Mouse (Mus musculus) neural tube, embryonic 15.5 days (tissue): Measurements from ENCODE around the gene Gmppa. TPM values are rescaled to one million over a fixed set of nuclear protein-coding genes. Genes with fewer than 3 reads are reported as not detected.

Source experiments
- ATAC-seq: fragments of 200-750 bp; cut with Nextera tagmentation; 2 replicates; pipeline ENCODE4 v1.8.0; 2017; ENCODE audit warnings: mild to moderate bottlenecking, moderate TSS enrichment, moderate library complexity; ENCODE audit not compliant: low FRiP score
- H3K27ac ChIP-seq: fragments of 300-500 bp; sonication (generic); replicated peaks from 2 replicates; pipeline ENCODE4 v1.5.1; 2015; ENCODE audit warnings: mild to moderate bottlenecking, inconsistent platforms
- H3K27me3 ChIP-seq: fragments of 300-500 bp; sonication (generic); replicated peaks from 2 replicates; pipeline ENCODE4 v1.6.1; 2015; ENCODE audit warnings: inconsistent platforms
- H3K36me3 ChIP-seq: fragments of 300-500 bp; sonication (generic); 2 replicates; pipeline ENCODE4 v1.6.1; 2015; ENCODE audit warnings: inconsistent platforms
- H3K4me1 ChIP-seq: fragments of 300-500 bp; sonication (generic); 2 replicates; pipeline ENCODE4 v1.6.1; 2015; ENCODE audit warnings: inconsistent platforms
- H3K4me2 ChIP-seq: fragments of 300-500 bp; sonication (generic); 2 replicates; pipeline ENCODE4 v1.6.1; 2015; ENCODE audit warnings: inconsistent platforms, mild to moderate bottlenecking, moderate library complexity
- H3K4me3 ChIP-seq: fragments of 300-500 bp; sonication (generic); replicated peaks from 2 replicates; pipeline ENCODE4 v1.5.1; 2015; ENCODE audit warnings: mild to moderate bottlenecking, inconsistent platforms
- H3K9ac ChIP-seq: fragments of 300-500 bp; sonication (generic); replicated peaks from 2 replicates; pipeline ENCODE4 v1.6.1; 2015; ENCODE audit warnings: mild to moderate bottlenecking, inconsistent platforms
- H3K9me3 ChIP-seq: fragments of 300-500 bp; sonication (generic); replicated peaks from 2 replicates; pipeline ENCODE4 v1.6.1; 2016; ENCODE audit warnings: inconsistent platforms
- WGBS: fragments of 180-500 bp; shearing (Covaris S2); methylation state at CpG from one replicate; pipeline ENCODE4 v1.1.7; 2015; ENCODE audit warnings: mixed read lengths; 5-methylcytosine and 5-hydroxymethylcytosine counted together
- polyA plus RNA-seq: library from polyadenylated mRNA; unstranded; fragments of >200 nt; fragmentation: Nextera tagmentation; extraction: Ambion mirVana; gene quantifications from 2 replicates; pipeline ENCODE4 v1.2.1, GENCODE M21; 2015

The Gmppa gene
- polyA plus RNA-seq, 1 experiment from 2014 or later, result 78.3 TPM

- peaks cover 26% of the 10 kb centered on the region for H3K4me1 ChIP-seq
- peak overlapping the region; percentile 69; the same call in 1 of the 2 replicates for H3K27ac ChIP-seq
- H3K36me3 ChIP-seq, result peaks cover 54% of the 10 kb centered on the region
- H3K9ac ChIP-seq, result no peak overlapping the region
- no peaks in the 10 kb centered on the region for H3K27me3 ChIP-seq
- no peak overlapping the region for H3K4me3 ChIP-seq
- 46% methylated on average over 6 of the region's 6 CpGs for WGBS
- H3K4me2 ChIP-seq, result peak overlapping the region; percentile 40
- 0 out of 2 replicates have a peak, but pooled peaks have one; percentile 6 for ATAC-seq
- H3K9me3 ChIP-seq, result no peaks in the 10 kb centered on the region
Observed at GRCm38 (mm10) chr1:75400493-75401115, 35.1 kb upstream of the Gmppa start.

- H3K9me3 ChIP-seq, result no peaks in the 10 kb centered on the region
- no peak for ATAC-seq
- H3K27ac ChIP-seq, result no peak overlapping the region
- no peaks in the 10 kb centered on the region for H3K27me3 ChIP-seq
- no peak overlapping the region for H3K4me3 ChIP-seq
- WGBS, result 95% methylated on average over 3 of the region's 3 CpGs
- peaks cover 2% of the 10 kb centered on the region for H3K4me1 ChIP-seq
- H3K9ac ChIP-seq, result no peak overlapping the region
- H3K36me3 ChIP-seq, result peaks cover 61% of the 10 kb centered on the region
- no peak overlapping the region for H3K4me2 ChIP-seq
Observed at GRCm38 (mm10) chr1:75405547-75405946, 30.2 kb upstream of the Gmppa start.

- 93% methylated on average over 15 of the region's 15 CpGs for WGBS
- Histone ChIP-seq H3K4me3 (no peak overlapping the region), H3K9me3 (no peaks in the 10 kb centered on the region), H3K4me1 (no peaks in the 10 kb centered on the region), H3K4me2 (no peak overlapping the region), H3K27ac (no peak overlapping the region), H3K27me3 (no peaks in the 10 kb centered on the region), H3K9ac (no peak overlapping the region), H3K36me3 (peaks cover 57% of the 10 kb centered on the region)
- no peak for ATAC-seq
Observed at GRCm38 (mm10) chr1:75406173-75406572, 29.6 kb upstream of the Gmppa start.

GRCm38 (mm10) chr1:75407056-75407455 lies 28.7 kb upstream of the Gmppa start:
- WGBS, result 91% methylated on average over 9 of the region's 9 CpGs

GRCm38 (mm10) chr1:75408210-75408609 lies 27.5 kb upstream of the Gmppa start:
- Histone ChIP-seq H3K4me2 (no peak overlapping the region), H3K9me3 (no peaks in the 10 kb centered on the region), H3K4me3 (no peak overlapping the region), H3K27me3 (no peaks in the 10 kb centered on the region), H3K36me3 (peaks cover 38% of the 10 kb centered on the region), H3K9ac (no peak overlapping the region), H3K4me1 (0 out of 2 replicates have a peak, but pooled peaks cover 1% of the 10 kb centered on the region), H3K27ac (no peak overlapping the region)
- no peak for ATAC-seq
- WGBS, result 81% methylated on average over 4 of the region's 4 CpGs

More at GRCm38 (mm10) chr1:75407056-75407455, 28.7 kb upstream of the Gmppa start:
- Histone ChIP-seq H3K36me3 (peaks cover 48% of the 10 kb centered on the region), H3K27me3 (no peaks in the 10 kb centered on the region), H3K4me1 (no peaks in the 10 kb centered on the region), H3K4me3 (no peak overlapping the region), H3K9ac (no peak overlapping the region), H3K9me3 (no peaks in the 10 kb centered on the region), H3K27ac (no peak overlapping the region), H3K4me2 (no peak overlapping the region)
- no peak for ATAC-seq

- Histone ChIP-seq H3K9me3 (no peaks in the 10 kb centered on the region), H3K9ac (no peak overlapping the region), H3K27me3 (no peaks in the 10 kb centered on the region), H3K36me3 (peaks cover 24% of the 10 kb centered on the region), H3K4me1 (0 out of 2 replicates have a peak, but pooled peaks cover 3% of the 10 kb centered on the region), H3K4me3 (no peak overlapping the region), H3K27ac (no peak overlapping the region), H3K4me2 (no peak overlapping the region)
- WGBS, result 97% methylated on average over 7 of the region's 7 CpGs
- ATAC-seq, result no peak
Observed at GRCm38 (mm10) chr1:75409950-75410349, 25.8 kb upstream of the Gmppa start.

- no peak overlapping the region for H3K9ac ChIP-seq
- no peak overlapping the region for H3K4me2 ChIP-seq
- ATAC-seq, result no peak
- H3K9me3 ChIP-seq, result no peaks in the 10 kb centered on the region
- H3K27me3 ChIP-seq, result no peaks in the 10 kb centered on the region
- WGBS, result 82% methylated on average over 3 of the region's 3 CpGs
- peaks cover 16% of the 10 kb centered on the region for H3K36me3 ChIP-seq
- no peak overlapping the region for H3K27ac ChIP-seq
- no peak overlapping the region for H3K4me3 ChIP-seq
- 0 out of 2 replicates have a peak, but pooled peaks cover 3% of the 10 kb centered on the region for H3K4me1 ChIP-seq
Observed at GRCm38 (mm10) chr1:75412196-75412595, 23.5 kb upstream of the Gmppa start.

GRCm38 (mm10) chr1:75413749-75414148 lies 22.0 kb upstream of the Gmppa start:
- Histone ChIP-seq H3K27me3 (no peaks in the 10 kb centered on the region), H3K9me3 (no peaks in the 10 kb centered on the region), H3K36me3 (peaks cover 16% of the 10 kb centered on the region), H3K4me3 (no peak overlapping the region), H3K4me2 (no peak overlapping the region), H3K27ac (no peak overlapping the region), H3K4me1 (0 out of 2 replicates have a peak, but pooled peaks cover 3% of the 10 kb centered on the region), H3K9ac (no peak overlapping the region)
- 61% methylated on average over 3 of the region's 3 CpGs for WGBS
- ATAC-seq, result no peak

- H3K4me2 ChIP-seq, result peak overlapping the region; percentile 56
- 11% methylated on average over 20 of the region's 20 CpGs for WGBS
- no peak overlapping the region for H3K4me3 ChIP-seq
- H3K4me1 ChIP-seq, result peaks cover 23% of the 10 kb centered on the region
- peaks cover 3% of the 10 kb centered on the region; the same call in 1 of the 2 replicates for H3K36me3 ChIP-seq
- peaks cover 41% of the 10 kb centered on the region for H3K27me3 ChIP-seq
- no peaks in the 10 kb centered on the region for H3K9me3 ChIP-seq
- no peak overlapping the region for H3K9ac ChIP-seq
- no peak overlapping the region for H3K27ac ChIP-seq
- ATAC-seq, result no peak; the same call in 1 of the 2 replicates
Observed at GRCm38 (mm10) chr1:75421794-75422193, 13.9 kb upstream of the Gmppa start.

GRCm38 (mm10) chr1:75422216-75422822 lies 13.4 kb upstream of the Gmppa start:
- 6% methylated on average over 32 of the region's 32 CpGs for WGBS
- peaks cover 41% of the 10 kb centered on the region for H3K27me3 ChIP-seq
- no peaks in the 10 kb centered on the region for H3K9me3 ChIP-seq
- peak overlapping the region; percentile 56 for H3K4me2 ChIP-seq
- H3K36me3 ChIP-seq, result peaks cover 3% of the 10 kb centered on the region; the same call in 1 of the 2 replicates
- ATAC-seq, result no peak
- H3K4me3 ChIP-seq, result peak overlapping the region; percentile 31
- peaks cover 23% of the 10 kb centered on the region for H3K4me1 ChIP-seq
- no peak overlapping the region for H3K27ac ChIP-seq
- peak overlapping the region; percentile 36 for H3K9ac ChIP-seq

- peaks cover 41% of the 10 kb centered on the region for H3K27me3 ChIP-seq
- H3K27ac ChIP-seq, result no peak overlapping the region
- peak overlapping the region; percentile 36 for H3K9ac ChIP-seq
- H3K9me3 ChIP-seq, result no peaks in the 10 kb centered on the region
- H3K4me1 ChIP-seq, result peaks cover 23% of the 10 kb centered on the region
- H3K4me3 ChIP-seq, result peak overlapping the region; percentile 31
- peaks cover 3% of the 10 kb centered on the region; the same call in 1 of the 2 replicates for H3K36me3 ChIP-seq
- peak; percentile 43 for ATAC-seq
- H3K4me2 ChIP-seq, result peak overlapping the region; percentile 56
- WGBS, result 1% methylated on average over 71 of the region's 71 CpGs
Observed at GRCm38 (mm10) chr1:75422823-75423471, 12.8 kb upstream of the Gmppa start.
